9 mouse cellular contexts compared by ENCODE assay signal in genomic region chr4:108618586-108618985, GRCm38 (mm10). TPM values are rescaled to one million over a fixed set of nuclear protein-coding genes. Genes with fewer than 3 reads are reported as not detected.
DNase-seq lines count a peak whose midpoint lies in the region; ATAC-seq and TF ChIP-seq lines count a peak whose summit lies in the region.
"Had no signal": no experiment of that assay in that cellular context is flagged by ENCODE, and none has a peak within 500 bp of the region (broad histone marks: within the 10 kb centered on the region; RNA-seq: fewer than 3 reads in every experiment).

No protein-coding gene starts in this region.

- H3K4me2 ChIP-seq in heart, embryonic 14.5 days (ENCODE audit: low read length), result peak overlapping the region; percentile 88
- H3K4me2 ChIP-seq in CH12.LX (ENCODE audit: insufficient read depth, low read depth, poor library complexity, severe bottlenecking), result peak overlapping the region; percentile 72
- peak overlapping the region; percentile 87 for H3K4me2 ChIP-seq in forebrain, embryonic 14.5 days (ENCODE audit: low read length)
- peak overlapping the region; percentile 94; the same call in 1 of the 2 replicates for H3K4me2 ChIP-seq in liver, embryonic 13.5 days

- H3K36me3 ChIP-seq in heart, embryonic 14.5 days (ENCODE audit: control insufficient read depth, insufficient read depth, low read length), result peaks cover 12% of the 10 kb centered on the region; the same call in 1 of the 2 replicates
- H3K36me3 ChIP-seq in CH12.LX (replicated peaks in 1 of 2; ENCODE audit: control insufficient read depth in 1 of 2, insufficient read depth in 1 of 2, low read length in 1 of 2), result peaks cover 6 to 49% of the 10 kb centered on the region in 2 experiments
- 0 out of 2 replicates have a peak, but pooled peaks cover 3% of the 10 kb centered on the region for H3K36me3 ChIP-seq in forebrain, embryonic 14.5 days (ENCODE audit: control insufficient read depth, insufficient read depth, low read length)
- peaks cover 26% of the 10 kb centered on the region for H3K36me3 ChIP-seq in liver, embryonic 13.5 days

- intact Hi-C loops in heart, postnatal 25 days (cut with DNase I), result loop anchor here (2.0 to 5.0 kb wide), 2 partner anchors 40 to 276 kb away; partner anchors contain the start of genes Orc1 and Prpf38a

- dilution Hi-C loops in CH12.LX (cut with MboI; ENCODE audit: extremely low pct_ligation_motif_present, extremely low pct_unique_long_range_greater_than_20kb, low sequenced_read_pairs), result no loop called here

- peak overlapping the region; percentile 67 to 83; a peak in 3 of 4 replicates for H3K4me3 ChIP-seq in heart, embryonic 14.5 days (ENCODE audit: control insufficient read depth in 1 of 2, insufficient read depth in 1 of 2, low read depth in 1 of 2, low read length in 2 of 2)
- H3K4me3 ChIP-seq in CH12.LX (replicated peaks in 1 of 3; ENCODE audit: low read depth in 2 of 3, low read length in 2 of 3, poor library complexity in 1 of 3), result peak overlapping the region; percentile 70 to 88 (median 76)
- peak overlapping the region; percentile 74; the same call in 1 of the 2 replicates for H3K4me3 ChIP-seq in forebrain, embryonic 14.5 days (ENCODE audit: low read depth, low read length)
- peak overlapping the region; percentile 80; the same call in 1 of the 2 replicates for H3K4me3 ChIP-seq in liver, embryonic 13.5 days (replicated peaks)

- no peak overlapping the region; a peak in 2 of 4 replicates for H3K27ac ChIP-seq in heart, embryonic 14.5 days (replicated peaks in 1 of 2; ENCODE audit: control insufficient read depth in 1 of 2, insufficient read depth in 1 of 2, low read depth in 2 of 2, low read length in 2 of 2)
- H3K27ac ChIP-seq in CH12.LX (ENCODE audit: insufficient read depth, low read depth), result peak overlapping the region; percentile 56
- no peak overlapping the region for H3K27ac ChIP-seq in forebrain, embryonic 14.5 days (ENCODE audit: low read depth, low read length)
- no peak overlapping the region for H3K27ac ChIP-seq in liver, embryonic 13.5 days

- WGBS in heart, embryonic 14.5 days, result 58% methylated on average over 4 of the region's 4 CpGs
- 69% methylated on average over 4 of the region's 4 CpGs for WGBS in forebrain, embryonic 14.5 days
- 66% methylated on average over 4 of the region's 4 CpGs for whole genome bisulfite sequencing in liver, embryonic 13.5 days (ENCODE audit: insufficient replicate concordance)

- TF ChIP-seq EP300 in CH12.LX (IDR thresholded peaks at IDR 0.05; ENCODE audit: low read length), result no peak

- H3K27me3 ChIP-seq in heart, embryonic 14.5 days (ENCODE audit: control insufficient read depth, insufficient read depth, low read length), result no peaks in the 10 kb centered on the region
- H3K27me3 ChIP-seq in CH12.LX (replicated peaks), result no peaks in the 10 kb centered on the region
- no peaks in the 10 kb centered on the region for H3K27me3 ChIP-seq in forebrain, embryonic 14.5 days (replicated peaks; ENCODE audit: control insufficient read depth, insufficient read depth, low read length)
- H3K27me3 ChIP-seq in liver, embryonic 13.5 days, result no peaks in the 10 kb centered on the region

- no peak for TF ChIP-seq POLR2A in CH12.LX (IDR thresholded peaks at IDR 0.05; ENCODE audit: low read depth, low read length)

- ATAC-seq in heart, embryonic 14.5 days (ENCODE audit: insufficient number of reproducible peaks, insufficient read depth, low FRiP score, low read depth), result no peak
- ATAC-seq in forebrain, embryonic 14.5 days, result no peak
- no peak for ATAC-seq in liver, embryonic 13.5 days (ENCODE audit: low read depth)

- peaks cover 7 to 15% of the 10 kb centered on the region in 2 experiments for H3K4me1 ChIP-seq in heart, embryonic 14.5 days (ENCODE audit: control insufficient read depth in 2 of 2, insufficient read depth in 2 of 2, low read length in 2 of 2)
- peaks cover 4 to 29% of the 10 kb centered on the region in 2 experiments; a peak in 3 of 4 replicates for H3K4me1 ChIP-seq in CH12.LX (ENCODE audit: control insufficient read depth in 1 of 2, insufficient read depth in 2 of 2)
- peaks cover 9% of the 10 kb centered on the region; the same call in 1 of the 2 replicates for H3K4me1 ChIP-seq in forebrain, embryonic 14.5 days (ENCODE audit: control insufficient read depth, insufficient read depth, low read length)
- H3K4me1 ChIP-seq in liver, embryonic 13.5 days (replicated peaks), result peaks cover 23% of the 10 kb centered on the region

- TF ChIP-seq CTCF in CH12.LX (conservative IDR thresholded peaks at IDR 0.05 in 1 of 2, IDR thresholded peaks at IDR 0.05 in 1 of 2; ENCODE audit: low read depth in 2 of 2, low read length in 2 of 2), result no peak

- no peak for DNase-seq in heart, postnatal 25 days (ENCODE audit: low spot score)
- peak; percentile 60 for DNase-seq in CH12.LX (ENCODE audit: extremely low read depth)
- DNase-seq in forebrain, embryonic 14.5 days (ENCODE audit: low spot score), result no peak
- no peak for DNase-seq in liver, embryonic 13.5 days
- no peak for DNase-seq in adrenal gland, postnatal 25 days
- no peak for DNase-seq in spleen, postnatal 10 days (ENCODE audit: low spot score in 2 of 2)
- no peak for DNase-seq in adrenal gland, adult 2 months
- DNase-seq: cerebellum, adult 11-12 months had no signal

- no peak for TF ChIP-seq RAD21 in CH12.LX (IDR thresholded peaks at IDR 0.05; ENCODE audit: low read depth, low read length)

- no peaks in the 10 kb centered on the region for H3K9me3 ChIP-seq in heart, embryonic 14.5 days (ENCODE audit: control insufficient read depth, low read length)
- H3K9me3 ChIP-seq in CH12.LX (replicated peaks; ENCODE audit: low read length), result no peaks in the 10 kb centered on the region
- H3K9me3 ChIP-seq in forebrain, embryonic 14.5 days (replicated peaks; ENCODE audit: control insufficient read depth, low read length), result no peaks in the 10 kb centered on the region
- H3K9me3 ChIP-seq in liver, embryonic 13.5 days (replicated peaks), result no peaks in the 10 kb centered on the region

- in situ Hi-C loops in CH12.LX (cut with MboI; ENCODE audit: low pct_ligation_motif_present, low pct_unique_long_range_greater_than_20kb, low sequenced_read_pairs), result no loop called here

- peaks cover 3% of the 10 kb centered on the region; the same call in 1 of the 2 replicates for H3K79me2 ChIP-seq in CH12.LX (replicated peaks; ENCODE audit: control insufficient read depth, extremely low read depth, insufficient read depth, poor library complexity, severe bottlenecking)

- H3K9ac ChIP-seq in heart, embryonic 14.5 days (ENCODE audit: low read length), result peak overlapping the region; percentile 92; the same call in 1 of the 2 replicates
- peak overlapping the region; percentile 79 for H3K9ac ChIP-seq in CH12.LX (ENCODE audit: insufficient read depth, low read depth)
- peak overlapping the region; percentile 94; the same call in 1 of the 2 replicates for H3K9ac ChIP-seq in forebrain, embryonic 14.5 days (ENCODE audit: low read length)
- peak overlapping the region; percentile 88; the same call in 1 of the 2 replicates for H3K9ac ChIP-seq in liver, embryonic 13.5 days

TF ChIP-seq in CH12.LX, 34 proteins besides CTCF, POLR2A, EP300 and RAD21:
- peak; percentile 36; the same call in 1 of the 2 replicates for TF ChIP-seq BHLHE40 (IDR thresholded peaks at IDR 0.05; ENCODE audit: low read depth, low read length)
- TF ChIP-seq USF1 (IDR thresholded peaks at IDR 0.05; ENCODE audit: low read depth, low read length), result no peak

RNA-seq across cellular contexts. Expression of gene Cc2d1b, which starts 1.2 kb away (rescaled TPM):
- 13.2 and 14.5 TPM in 2 replicates for polyA plus RNA-seq in heart, embryonic 14.5 days (2014; fragmentation: Nextera tagmentation; extraction: Ambion mirVana)
- 10 to 100 TPM; 14.5 to 15.2 TPM for total RNA-seq in heart, postnatal 25 days (2021)
- total RNA-seq in CH12.LX (2012; rRNA removed) (60.9 and 61.4 TPM in 2 replicates), CH12.LX (2014; rRNA removed) (48.9 and 59.0 TPM in 2 replicates)
- 57.5 and 69.1 TPM in 2 replicates for polyA plus RNA-seq in CH12.LX (2012; ENCODE audit: insufficient read length, low read depth)
- polyA plus RNA-seq in forebrain, embryonic 14.5 days (2014; fragmentation: Nextera tagmentation; extraction: Ambion mirVana), result 16.5 and 17.3 TPM in 2 replicates
- 12.9 and 13.3 TPM in 2 replicates for polyA plus RNA-seq in liver, embryonic 13.5 days (2015; fragmentation: Nextera tagmentation; extraction: Ambion mirVana)
- total RNA-seq in adrenal gland, postnatal 25 days (2021), result 55.9 and 66.4 TPM in 2 replicates
- 10 to 100 TPM; 37.3 to 42.1 TPM for total RNA-seq in adrenal gland, adult 2 months (2021)
- 26.7 and 33.0 TPM in 2 replicates for polyA plus RNA-seq in adrenal gland, adult 2 months (2012; rRNA removed)

RNA-seq across cellular contexts. Expression of gene Orc1, which starts 39.4 kb away (rescaled TPM):
- polyA plus RNA-seq in heart, embryonic 14.5 days (2014; fragmentation: Nextera tagmentation; extraction: Ambion mirVana), result 3.1 and 3.4 TPM in 2 replicates
- under 1 TPM in 1 of 2 experiments, not detected in 1; 0.21 TPM for total RNA-seq in heart, postnatal 25 days (2021)
- 16.3 and 20.5 TPM in 2 replicates for total RNA-seq in CH12.LX (2012; rRNA removed)
- total RNA-seq in CH12.LX (2014; rRNA removed), result 25.1 and 25.4 TPM in 2 replicates
- 24.8 and 25.0 TPM in 2 replicates for polyA plus RNA-seq in CH12.LX (2012; ENCODE audit: insufficient read length, low read depth)
- 3.3 and 3.4 TPM in 2 replicates for polyA plus RNA-seq in forebrain, embryonic 14.5 days (2014; fragmentation: Nextera tagmentation; extraction: Ambion mirVana)
- polyA plus RNA-seq in liver, embryonic 13.5 days (2015; fragmentation: Nextera tagmentation; extraction: Ambion mirVana), result 23.2 and 27.9 TPM in 2 replicates
- 0.94 and 1.1 TPM in 2 replicates for total RNA-seq in adrenal gland, postnatal 25 days (2021)
- total RNA-seq in adrenal gland, adult 2 months (2021), result under 1 TPM; 0.20 to 0.24 TPM
- 0.04 TPM in 1 of 2 replicates, not detected in the other for polyA plus RNA-seq in adrenal gland, adult 2 months (2012; rRNA removed)

RNA-seq across cellular contexts. Expression of gene Prpf38a, which starts 39.5 kb away (rescaled TPM):
- 52.7 and 59.8 TPM in 2 replicates for polyA plus RNA-seq in heart, embryonic 14.5 days (2014; fragmentation: Nextera tagmentation; extraction: Ambion mirVana)
- total RNA-seq in heart, postnatal 25 days (2021), result 10 to 100 TPM; 18.0 to 19.6 TPM
- total RNA-seq in CH12.LX (2012; rRNA removed) (51.1 and 63.1 TPM in 2 replicates), CH12.LX (2014; rRNA removed) (107 and 127 TPM in 2 replicates)
- 82.2 and 98.7 TPM in 2 replicates for polyA plus RNA-seq in CH12.LX (2012; ENCODE audit: insufficient read length, low read depth)
- polyA plus RNA-seq in forebrain, embryonic 14.5 days (2014; fragmentation: Nextera tagmentation; extraction: Ambion mirVana), result 97.5 and 110 TPM in 2 replicates
- 60.2 and 68.8 TPM in 2 replicates for polyA plus RNA-seq in liver, embryonic 13.5 days (2015; fragmentation: Nextera tagmentation; extraction: Ambion mirVana)
- 27.6 and 30.2 TPM in 2 replicates for total RNA-seq in adrenal gland, postnatal 25 days (2021)
- 10 to 100 TPM; 26.8 to 28.4 TPM for total RNA-seq in adrenal gland, adult 2 months (2021)
- 0.66 and 0.99 TPM in 2 replicates for polyA plus RNA-seq in adrenal gland, adult 2 months (2012; rRNA removed)

Comparison
In these comparisons a context has a peak if more than half of its experiments do, and no peak if none do; other contexts are left out.
1. RNA of gene Prpf38a, which starts 39.5 kb away (polyA plus RNA-seq): 97.5 to 110 TPM in forebrain, embryonic 14.5 days, 82.2 to 98.7 TPM in CH12.LX, 60.2 to 68.8 TPM in liver, embryonic 13.5 days and 52.7 to 59.8 TPM in heart, embryonic 14.5 days; 0.66 to 0.99 TPM in adrenal gland, adult 2 months; every median in the first group is over 10 times any median in the second.
2. Peak in every context shown above with its lines, with median percentiles within 50 percentile points of each other: H3K4me2 ChIP-seq, H3K4me3 ChIP-seq and H3K9ac ChIP-seq.